Comparison of ENCODE assay signal across 18 mouse cellular contexts in the genomic region with DNA sequence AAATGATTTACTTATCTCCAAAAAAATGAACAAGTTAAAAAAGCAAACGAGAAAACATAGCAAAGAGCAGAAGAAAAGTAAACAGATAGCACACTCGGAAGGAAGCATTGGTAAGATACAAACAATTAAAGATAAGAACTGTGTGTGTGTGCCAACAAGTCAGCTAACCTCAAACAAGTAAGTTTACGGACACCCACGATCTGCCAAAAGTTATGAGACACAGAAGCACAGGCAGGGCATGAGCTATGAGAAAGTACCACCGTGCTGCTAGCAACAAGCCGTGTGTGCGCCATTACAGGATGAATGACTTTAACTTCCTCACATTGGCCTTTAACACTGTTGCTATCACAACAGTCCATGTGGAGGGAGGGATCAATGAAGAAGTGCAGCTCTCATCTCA.
DNase-seq lines count a peak whose midpoint lies in the region; ATAC-seq and TF ChIP-seq lines count a peak whose summit lies in the region.
"Had no signal": no experiment of that assay in that cellular context is flagged by ENCODE, and none has a peak within 500 bp of the region (broad histone marks: within the 10 kb centered on the region; RNA-seq: fewer than 3 reads in every experiment).

No protein-coding gene starts in this region.

- H3K27me3 ChIP-seq in megakaryocyte, embryonic 14.5 days (replicated peaks) = no peaks in the 10 kb centered on the region
- no peaks in the 10 kb centered on the region for H3K27me3 ChIP-seq in lung, embryonic 14.5 days (ENCODE audit: insufficient read depth, low read length)
- no peaks in the 10 kb centered on the region for H3K27me3 ChIP-seq in hindbrain, embryonic 13.5 days
- H3K27me3 ChIP-seq: forebrain, embryonic 15.5 days; midbrain, embryonic 15.5 days had no signal

- no peak for TF ChIP-seq CTCF in lung, embryonic 14.5 days (IDR thresholded peaks at IDR 0.05; ENCODE audit: low read depth)

- H3K4me1 ChIP-seq in megakaryocyte, embryonic 14.5 days = peaks cover 38% of the 10 kb centered on the region
- H3K4me1 ChIP-seq in lung, embryonic 14.5 days (ENCODE audit: insufficient read depth) = peaks cover 3% of the 10 kb centered on the region; the same call in 1 of the 2 replicates
- H3K4me1 ChIP-seq in hindbrain, embryonic 13.5 days (replicated peaks) = no peaks in the 10 kb centered on the region
- H3K4me1 ChIP-seq: forebrain, embryonic 15.5 days had no signal

- no peak overlapping the region for H3K9ac ChIP-seq in lung, embryonic 14.5 days
- no peak overlapping the region for H3K9ac ChIP-seq in hindbrain, embryonic 13.5 days
- H3K9ac ChIP-seq: forebrain, embryonic 15.5 days; midbrain, embryonic 15.5 days had no signal

- ATAC-seq in megakaryocyte, adult 5-6 weeks (ENCODE audit: poor library complexity, severe bottlenecking) = no peak
- ATAC-seq in lung, embryonic 14.5 days (ENCODE audit: insufficient read depth) = peak; percentile 70; the same call in 1 of the 2 replicates
- no peak for ATAC-seq in granulocyte monocyte progenitor cell, adult 5-6 weeks (replicated peaks; ENCODE audit: poor library complexity, severe bottlenecking)
- ATAC-seq in hindbrain, embryonic 13.5 days (ENCODE audit: low FRiP score) = no peak
- ATAC-seq: forebrain, embryonic 15.5 days; hindbrain, postnatal 0 days; midbrain, embryonic 15.5 days had no signal

- no peaks in the 10 kb centered on the region for H3K9me3 ChIP-seq in megakaryocyte, embryonic 14.5 days
- no peaks in the 10 kb centered on the region for H3K9me3 ChIP-seq in lung, embryonic 14.5 days (ENCODE audit: low read depth, low read length)
- H3K9me3 ChIP-seq in hindbrain, embryonic 13.5 days = no peaks in the 10 kb centered on the region
- H3K9me3 ChIP-seq: forebrain, embryonic 15.5 days; midbrain, embryonic 15.5 days had no signal

- 20% methylated on average over 7 of the region's 7 CpGs for WGBS in lung, embryonic 14.5 days
- 89% methylated on average over 7 of the region's 7 CpGs for WGBS in hindbrain, embryonic 13.5 days

- peak overlapping the region; percentile 13 for H3K4me2 ChIP-seq in lung, embryonic 14.5 days
- H3K4me2 ChIP-seq in hindbrain, embryonic 13.5 days = no peak overlapping the region
- H3K4me2 ChIP-seq: forebrain, embryonic 15.5 days; midbrain, embryonic 15.5 days had no signal

- H3K27ac ChIP-seq in lung, embryonic 14.5 days (ENCODE audit: low read depth) = no peak overlapping the region
- H3K27ac ChIP-seq in hindbrain, embryonic 13.5 days = no peak overlapping the region
- H3K27ac ChIP-seq: forebrain, embryonic 15.5 days; hindbrain, postnatal 0 days; midbrain, embryonic 15.5 days had no signal

- H3K4me3 ChIP-seq in megakaryocyte, embryonic 14.5 days (replicated peaks) = peak overlapping the region; percentile 69
- no peak overlapping the region for H3K4me3 ChIP-seq in lung, embryonic 14.5 days (ENCODE audit: low read depth, low read length)
- no peak overlapping the region for H3K4me3 ChIP-seq in hindbrain, embryonic 13.5 days
- H3K4me3 ChIP-seq: forebrain, embryonic 15.5 days; midbrain, embryonic 15.5 days had no signal

- peaks cover 3% of the 10 kb centered on the region for H3K36me3 ChIP-seq in megakaryocyte, embryonic 14.5 days (replicated peaks; ENCODE audit: low read length)
- no peaks in the 10 kb centered on the region for H3K36me3 ChIP-seq in lung, embryonic 14.5 days (ENCODE audit: insufficient read depth)
- no peaks in the 10 kb centered on the region for H3K36me3 ChIP-seq in hindbrain, embryonic 13.5 days
- H3K36me3 ChIP-seq: forebrain, embryonic 15.5 days; midbrain, embryonic 15.5 days had no signal

- DNase-seq in adrenal gland, adult 2 months = peak; percentile 32
- DNase-seq in adrenal gland, adult 8-10 months = no peak
- DNase-seq in lung, embryonic 14.5 days = peak; percentile 55
- no peak for DNase-seq in right cerebral cortex, adult 2 months (ENCODE audit: low spot score in 2 of 2)
- DNase-seq: cerebellum, adult 9-11 months; kidney, adult 9 months; kidney, postnatal 4 days; layer of hippocampus, postnatal 36 days; left cerebral cortex, postnatal 4 days; right cerebral cortex, postnatal 25 days; thymus, adult 18-20 months had no signal

Comparison
In these comparisons a context has a peak if more than half of its experiments do, and no peak if none do; other contexts are left out.
1. DNase-seq: peak in adrenal gland, adult 2 months (single experiment) and lung, embryonic 14.5 days (single experiment); none in adrenal gland, adult 8-10 months (single experiment) and right cerebral cortex, adult 2 months (0 of 2).